Mouse (Mus musculus) T-helper 1 cell (primary cell): Measurements from ENCODE around the gene Fam131c.

Experiments
- in situ Hi-C: fragments of 300-600 bp; cut with MboI, MseI; formaldehyde crosslinking; loops from one replicate; pipeline ENCODE4 v1.15.1; 2025; ENCODE audit warnings: high pct_unique_total_duplicates

The Fam131c gene

GRCm38 (mm10) chr4:141353868-141354267 is 14.2 kb upstream of the Fam131c start:
- in situ Hi-C loops: no loop called here

- in situ Hi-C loops: no loop called here
Observed at GRCm38 (mm10) chr4:141357811-141358210, 10.2 kb upstream of the Fam131c start.

- in situ Hi-C loops: no loop called here
Observed at GRCm38 (mm10) chr4:141359222-141359621, 8.8 kb upstream of the Fam131c start.

- in situ Hi-C loops: loop anchor here (5.0 kb wide), 1 partner anchor 84 kb away; no protein-coding TSS in a partner anchor
Observed at GRCm38 (mm10) chr4:141360846-141361245, 7.2 kb upstream of the Fam131c start.

GRCm38 (mm10) chr4:141362937-141363548 is 5.0 kb upstream of the Fam131c start:
- in situ Hi-C loops: loop anchor here (5.0 kb wide), 1 partner anchor 86 kb away; no protein-coding TSS in a partner anchor

- in situ Hi-C loops: no loop called here
Observed at GRCm38 (mm10) chr4:141365126-141365525, 2.9 kb upstream of the Fam131c start.

GRCm38 (mm10) chr4:141365876-141366275 is 2.1 kb upstream of the Fam131c start:
- in situ Hi-C loops: no loop called here

GRCm38 (mm10) chr4:141372426-141372825 is 4.4 kb downstream of the Fam131c start:
- in situ Hi-C loops: no loop called here

GRCm38 (mm10) chr4:141379674-141380073 is 11.7 kb downstream of the Fam131c start:
- in situ Hi-C loops: no loop called here

GRCm38 (mm10) chr4:141382406-141382805 is 14.4 kb downstream of the Fam131c start:
- in situ Hi-C loops: no loop called here

GRCm38 (mm10) chr4:141385275-141385674 is 17.3 kb downstream of the Fam131c start:
- in situ Hi-C loops: no loop called here

GRCm38 (mm10) chr4:141386150-141386549 is 18.1 kb downstream of the Fam131c start:
- in situ Hi-C loops: no loop called here

- in situ Hi-C loops: no loop called here
Observed at GRCm38 (mm10) chr4:141387093-141387784, 19.2 kb downstream of the Fam131c start.

- in situ Hi-C loops: no loop called here
Observed at GRCm38 (mm10) chr4:141387933-141388332, 19.9 kb downstream of the Fam131c start.

- in situ Hi-C loops: no loop called here
Observed at GRCm38 (mm10) chr4:141389366-141390150, 21.5 kb downstream of the Fam131c start.

- in situ Hi-C loops: no loop called here
Observed at GRCm38 (mm10) chr4:141391293-141391692, 23.3 kb downstream of the Fam131c start.

- in situ Hi-C loops: no loop called here
Observed at GRCm38 (mm10) chr4:141394751-141395150, 26.7 kb downstream of the Fam131c start.

GRCm38 (mm10) chr4:141397861-141398260 is 29.8 kb downstream of the Fam131c start:
- in situ Hi-C loops: no loop called here

- in situ Hi-C loops: no loop called here
Observed at GRCm38 (mm10) chr4:141398545-141398944, 30.5 kb downstream of the Fam131c start, which contains the start of gene Clcnka. Gene Clcnka, minus strand, starts transcription at chr4:141398724.

GRCm38 (mm10) chr4:141400171-141400570 is 32.2 kb downstream of the Fam131c start:
- in situ Hi-C loops: no loop called here

GRCm38 (mm10) chr4:141404518-141405313 is 36.7 kb downstream of the Fam131c start:
- in situ Hi-C loops: loop anchor here (5.0 kb wide), 1 partner anchor 153 kb away; no protein-coding TSS in a partner anchor
